Mouse (Mus musculus): ENCODE measurements at regions not wholly inside any gene's neighbourhood (a gene's known extent, or its start where the extent isn't known, plus 50 kb on each side); places are given as distances from the start of the nearest gene placed in this dataset.

- Histone ChIP-seq H3K36me3 (ENCODE audit: control insufficient read depth, insufficient read depth) (no peaks in the 10 kb centered on the region), H3K79me2 (ENCODE audit: control insufficient read depth, insufficient read depth) (no peaks in the 10 kb centered on the region), H3K27me3 (ENCODE audit: control insufficient read depth, insufficient read depth, insufficient read length) (no peaks in the 10 kb centered on the region), H3ac (ENCODE audit: control insufficient read depth, insufficient read length) (no peak overlapping the region), H3K4me3 (no peak overlapping the region), H3K4me2 (ENCODE audit: low read depth) (no peak overlapping the region)
- no peak for TF ChIP-seq TCF3 (IDR thresholded peaks at IDR 0.05; ENCODE audit: insufficient read length, low read depth)
- TF ChIP-seq USF1 (IDR thresholded peaks at IDR 0.05; ENCODE audit: low read depth), result no peak
- no peak for TF ChIP-seq CEBPB (IDR thresholded peaks at IDR 0.05; ENCODE audit: insufficient read depth, poor library complexity, severe bottlenecking)
- TF ChIP-seq MYOD1 (IDR thresholded peaks at IDR 0.05; ENCODE audit: control insufficient read depth in 1 of 3, insufficient read length in 2 of 3, low read depth in 2 of 3), result no peak
- TF ChIP-seq SRF (IDR thresholded peaks at IDR 0.05; ENCODE audit: control insufficient read depth, insufficient read length, low read depth), result no peak
- no peak for TF ChIP-seq MYOG (IDR thresholded peaks at IDR 0.05; ENCODE audit: control insufficient read depth in 1 of 3, insufficient read depth in 1 of 3, insufficient read length in 2 of 3, low read depth in 2 of 3)
- no peak for TF ChIP-seq MAX (IDR thresholded peaks at IDR 0.05; ENCODE audit: low read depth)
- no peak for TF ChIP-seq TCF12 (IDR thresholded peaks at IDR 0.05; ENCODE audit: insufficient read depth, poor library complexity, severe bottlenecking)
- no peak for TF ChIP-seq REST (IDR thresholded peaks at IDR 0.05; ENCODE audit: insufficient read depth, insufficient read length)
- TF ChIP-seq E2F4 (IDR thresholded peaks at IDR 0.05; ENCODE audit: insufficient read depth), result no peak
- no peak for TF ChIP-seq POLR2A (IDR thresholded peaks at IDR 0.05; ENCODE audit: insufficient read length, low read depth)
- TF ChIP-seq POLR2AphosphoS2 (IDR thresholded peaks at IDR 0.05; ENCODE audit: insufficient read length, low read depth), result no peak
These were observed 272.4 kb upstream of the Usp25 start for GRCm38 (mm10) chr16:76741141-76741540.

- no peak overlapping the region for H3K4me3 ChIP-seq
- H3K79me2 ChIP-seq (ENCODE audit: control insufficient read depth, insufficient read depth), result no peaks in the 10 kb centered on the region
- TF ChIP-seq POLR2AphosphoS2 (IDR thresholded peaks at IDR 0.05; ENCODE audit: insufficient read length, low read depth) (no peak), E2F4 (IDR thresholded peaks at IDR 0.05; ENCODE audit: insufficient read depth) (no peak), TCF12 (IDR thresholded peaks at IDR 0.05; ENCODE audit: insufficient read depth, poor library complexity, severe bottlenecking) (no peak), USF1 (IDR thresholded peaks at IDR 0.05; ENCODE audit: low read depth) (no peak), SRF (IDR thresholded peaks at IDR 0.05; ENCODE audit: control insufficient read depth, insufficient read length, low read depth) (no peak), CEBPB (IDR thresholded peaks at IDR 0.05; ENCODE audit: insufficient read depth, poor library complexity, severe bottlenecking) (no peak), MAX (IDR thresholded peaks at IDR 0.05; ENCODE audit: low read depth) (no peak), MYOG (IDR thresholded peaks at IDR 0.05; ENCODE audit: control insufficient read depth in 1 of 3, insufficient read depth in 1 of 3, insufficient read length in 2 of 3, low read depth in 2 of 3) (no peak), REST (IDR thresholded peaks at IDR 0.05; ENCODE audit: insufficient read depth, insufficient read length) (no peak), POLR2A (IDR thresholded peaks at IDR 0.05; ENCODE audit: insufficient read length, low read depth) (no peak), TCF3 (IDR thresholded peaks at IDR 0.05; ENCODE audit: insufficient read length, low read depth) (no peak)
- no peak overlapping the region for H3K4me2 ChIP-seq (ENCODE audit: low read depth)
- H3ac ChIP-seq (ENCODE audit: control insufficient read depth, insufficient read length), result no peak overlapping the region
- no peaks in the 10 kb centered on the region for H3K36me3 ChIP-seq (ENCODE audit: control insufficient read depth, insufficient read depth)
- H3K27me3 ChIP-seq (ENCODE audit: control insufficient read depth, insufficient read depth, insufficient read length), result no peaks in the 10 kb centered on the region
These were observed 287.5 kb upstream of the Usp25 start for GRCm38 (mm10) chr16:76725991-76726390.

GRCm38 (mm10) chr16:76725271-76725670 is 288.2 kb upstream of the Usp25 start:
- H3K4me3 ChIP-seq, result no peak overlapping the region
- H3K4me2 ChIP-seq (ENCODE audit: low read depth), result no peak overlapping the region
- no peak overlapping the region for H3ac ChIP-seq (ENCODE audit: control insufficient read depth, insufficient read length)
- no peaks in the 10 kb centered on the region for H3K79me2 ChIP-seq (ENCODE audit: control insufficient read depth, insufficient read depth)
- no peaks in the 10 kb centered on the region for H3K36me3 ChIP-seq (ENCODE audit: control insufficient read depth, insufficient read depth)
- TF ChIP-seq SRF (IDR thresholded peaks at IDR 0.05; ENCODE audit: control insufficient read depth, insufficient read length, low read depth), result no peak
- TF ChIP-seq REST (IDR thresholded peaks at IDR 0.05; ENCODE audit: insufficient read depth, insufficient read length), result no peak
- TF ChIP-seq TCF12 (IDR thresholded peaks at IDR 0.05; ENCODE audit: insufficient read depth, poor library complexity, severe bottlenecking), result no peak
- TF ChIP-seq POLR2AphosphoS2 (IDR thresholded peaks at IDR 0.05; ENCODE audit: insufficient read length, low read depth), result no peak
- no peak for TF ChIP-seq E2F4 (IDR thresholded peaks at IDR 0.05; ENCODE audit: insufficient read depth)
- no peak for TF ChIP-seq MAX (IDR thresholded peaks at IDR 0.05; ENCODE audit: low read depth)
- TF ChIP-seq CEBPB (IDR thresholded peaks at IDR 0.05; ENCODE audit: insufficient read depth, poor library complexity, severe bottlenecking), result no peak
- TF ChIP-seq TCF3 (IDR thresholded peaks at IDR 0.05; ENCODE audit: insufficient read length, low read depth), result no peak
- TF ChIP-seq MYOD1 (IDR thresholded peaks at IDR 0.05; ENCODE audit: control insufficient read depth in 1 of 3, insufficient read length in 2 of 3, low read depth in 2 of 3), result no peak
- no peaks in the 10 kb centered on the region for H3K27me3 ChIP-seq (ENCODE audit: control insufficient read depth, insufficient read depth, insufficient read length)

- H3K4me2 ChIP-seq (ENCODE audit: low read depth), result no peak overlapping the region
- no peak for TF ChIP-seq POLR2AphosphoS2 (IDR thresholded peaks at IDR 0.05; ENCODE audit: insufficient read length, low read depth)
- TF ChIP-seq USF1 (IDR thresholded peaks at IDR 0.05; ENCODE audit: low read depth), result no peak
- TF ChIP-seq SRF (IDR thresholded peaks at IDR 0.05; ENCODE audit: control insufficient read depth, insufficient read length, low read depth), result no peak
These were observed 294.7 kb upstream of the Usp25 start for GRCm38 (mm10) chr16:76718809-76719208.

GRCm38 (mm10) chr16:76718147-76718546 is 295.4 kb upstream of the Usp25 start:
- Histone ChIP-seq H3ac (ENCODE audit: control insufficient read depth, insufficient read length) (no peak overlapping the region), H3K27me3 (ENCODE audit: control insufficient read depth, insufficient read depth, insufficient read length) (no peaks in the 10 kb centered on the region), H3K36me3 (ENCODE audit: control insufficient read depth, insufficient read depth) (no peaks in the 10 kb centered on the region), H3K4me3 (no peak overlapping the region), H3K4me2 (ENCODE audit: low read depth) (no peak overlapping the region), H3K79me2 (ENCODE audit: control insufficient read depth, insufficient read depth) (no peaks in the 10 kb centered on the region)
- TF ChIP-seq REST (IDR thresholded peaks at IDR 0.05; ENCODE audit: insufficient read depth, insufficient read length) (no peak), TCF12 (IDR thresholded peaks at IDR 0.05; ENCODE audit: insufficient read depth, poor library complexity, severe bottlenecking) (no peak), CEBPB (IDR thresholded peaks at IDR 0.05; ENCODE audit: insufficient read depth, poor library complexity, severe bottlenecking) (no peak)

More at GRCm38 (mm10) chr16:76718809-76719208, 294.7 kb upstream of the Usp25 start:
- no peaks in the 10 kb centered on the region for H3K27me3 ChIP-seq (ENCODE audit: control insufficient read depth, insufficient read depth, insufficient read length)
- no peaks in the 10 kb centered on the region for H3K79me2 ChIP-seq (ENCODE audit: control insufficient read depth, insufficient read depth)
- H3ac ChIP-seq (ENCODE audit: control insufficient read depth, insufficient read length), result no peak overlapping the region
- no peaks in the 10 kb centered on the region for H3K36me3 ChIP-seq (ENCODE audit: control insufficient read depth, insufficient read depth)
- no peak overlapping the region for H3K4me3 ChIP-seq

Measured in myocyte (in vitro differentiated cells).